Mouse (Mus musculus): ENCODE results near the gene Ssh1. TPM values are rescaled to one million over a fixed set of nuclear protein-coding genes. Genes with fewer than 3 reads are reported as not detected.

The Ssh1 gene
- polyA plus RNA-seq, 2 experiments = 12.0 to 24.6 TPM

GRCm38 (mm10) chr5:113943328-113943727 is 50.4 kb downstream of the Ssh1 start:
- Histone ChIP-seq H3K4me3 (replicated peaks; ENCODE audit: low read length) (no peak overlapping the region), H3K27me3 (ENCODE audit: control insufficient read depth, insufficient read depth, low read length) (no peaks in the 10 kb centered on the region), H3K4me1 (ENCODE audit: control insufficient read depth, insufficient read depth, low read length) (no peaks in the 10 kb centered on the region), H3K9ac (ENCODE audit: low read depth, low read length, severe bottlenecking) (no peak overlapping the region), H3K4me2 (replicated peaks; ENCODE audit: low read depth, low read length, severe bottlenecking) (no peak overlapping the region), H3K9me3 (ENCODE audit: control insufficient read depth, low read length) (no peaks in the 10 kb centered on the region), H3K36me3 (ENCODE audit: control insufficient read depth, insufficient read depth, low read length) (peaks cover 82% of the 10 kb centered on the region), H3K27ac (replicated peaks; ENCODE audit: low read depth, low read length) (no peak overlapping the region)
- no peak for ATAC-seq (ENCODE audit: low FRiP score, low read depth)
- WGBS = 82% methylated on average over 12 of the region's 12 CpGs
- no peak for TF ChIP-seq POLR2A (IDR thresholded peaks at IDR 0.05; ENCODE audit: borderline replicate concordance, extremely low read depth, insufficient read depth, insufficient read length)
- DNase-seq (ENCODE audit: low spot score) = no peak

- Histone ChIP-seq H3K4me2 (replicated peaks; ENCODE audit: low read depth, low read length, severe bottlenecking) (no peak overlapping the region), H3K4me3 (replicated peaks; ENCODE audit: low read length) (no peak overlapping the region), H3K9me3 (ENCODE audit: control insufficient read depth, low read length) (no peaks in the 10 kb centered on the region), H3K9ac (ENCODE audit: low read depth, low read length, severe bottlenecking) (no peak overlapping the region), H3K27ac (replicated peaks; ENCODE audit: low read depth, low read length) (no peak overlapping the region), H3K36me3 (ENCODE audit: control insufficient read depth, insufficient read depth, low read length) (peaks cover 82% of the 10 kb centered on the region), H3K4me1 (ENCODE audit: control insufficient read depth, insufficient read depth, low read length) (no peaks in the 10 kb centered on the region), H3K27me3 (ENCODE audit: control insufficient read depth, insufficient read depth, low read length) (no peaks in the 10 kb centered on the region)
- TF ChIP-seq POLR2A (IDR thresholded peaks at IDR 0.05; ENCODE audit: borderline replicate concordance, extremely low read depth, insufficient read depth, insufficient read length) = no peak
- DNase-seq (ENCODE audit: low spot score) (no peak), ATAC-seq (ENCODE audit: low FRiP score, low read depth) (no peak)
- WGBS = 88% methylated on average over 12 of the region's 12 CpGs
Measured at GRCm38 (mm10) chr5:113942580-113942979, 51.1 kb downstream of the Ssh1 start.

- ATAC-seq (ENCODE audit: low FRiP score, low read depth) (no peak), DNase-seq (ENCODE audit: low spot score) (no peak)
- Histone ChIP-seq H3K9ac (ENCODE audit: low read depth, low read length, severe bottlenecking) (no peak overlapping the region), H3K4me1 (ENCODE audit: control insufficient read depth, insufficient read depth, low read length) (no peaks in the 10 kb centered on the region), H3K27me3 (ENCODE audit: control insufficient read depth, insufficient read depth, low read length) (no peaks in the 10 kb centered on the region), H3K4me3 (replicated peaks; ENCODE audit: low read length) (no peak overlapping the region), H3K4me2 (replicated peaks; ENCODE audit: low read depth, low read length, severe bottlenecking) (no peak overlapping the region), H3K36me3 (ENCODE audit: control insufficient read depth, insufficient read depth, low read length) (peaks cover 58% of the 10 kb centered on the region), H3K27ac (replicated peaks; ENCODE audit: low read depth, low read length) (no peak overlapping the region), H3K9me3 (ENCODE audit: control insufficient read depth, low read length) (no peaks in the 10 kb centered on the region)
- TF ChIP-seq POLR2A (IDR thresholded peaks at IDR 0.05; ENCODE audit: borderline replicate concordance, extremely low read depth, insufficient read depth, insufficient read length) = no peak
- 50% methylated on average over 12 of the region's 12 CpGs for WGBS
Measured at GRCm38 (mm10) chr5:113939263-113939900, 54.3 kb downstream of the Ssh1 start.

- WGBS = 64% methylated on average over 7 of the region's 7 CpGs
- no peak for ATAC-seq (ENCODE audit: low FRiP score, low read depth)
- peaks cover 43% of the 10 kb centered on the region for H3K36me3 ChIP-seq (ENCODE audit: control insufficient read depth, insufficient read depth, low read length)
Measured at GRCm38 (mm10) chr5:113937650-113938049, 56.0 kb downstream of the Ssh1 start.

GRCm38 (mm10) chr5:113933889-113934288 is 59.8 kb downstream of the Ssh1 start:
- ATAC-seq (ENCODE audit: low FRiP score, low read depth) (no peak), DNase-seq (ENCODE audit: low spot score) (no peak)
- H3K4me1 ChIP-seq (ENCODE audit: control insufficient read depth, insufficient read depth, low read length) = peaks cover 15% of the 10 kb centered on the region
- H3K4me3 ChIP-seq (replicated peaks; ENCODE audit: low read length) = no peak overlapping the region
- no peak overlapping the region for H3K4me2 ChIP-seq (replicated peaks; ENCODE audit: low read depth, low read length, severe bottlenecking)
- H3K36me3 ChIP-seq (ENCODE audit: control insufficient read depth, insufficient read depth, low read length) = peaks cover 8% of the 10 kb centered on the region
- no peak overlapping the region for H3K27ac ChIP-seq (replicated peaks; ENCODE audit: low read depth, low read length)
- H3K9me3 ChIP-seq (ENCODE audit: control insufficient read depth, low read length) = no peaks in the 10 kb centered on the region
- no peak overlapping the region for H3K9ac ChIP-seq (ENCODE audit: low read depth, low read length, severe bottlenecking)
- H3K27me3 ChIP-seq (ENCODE audit: control insufficient read depth, insufficient read depth, low read length) = no peaks in the 10 kb centered on the region
- no peak for TF ChIP-seq POLR2A (IDR thresholded peaks at IDR 0.05; ENCODE audit: borderline replicate concordance, extremely low read depth, insufficient read depth, insufficient read length)
- 70% methylated on average over 6 of the region's 6 CpGs for WGBS

More at GRCm38 (mm10) chr5:113937650-113938049, 56.0 kb downstream of the Ssh1 start:
- Histone ChIP-seq H3K27me3 (ENCODE audit: control insufficient read depth, insufficient read depth, low read length) (no peaks in the 10 kb centered on the region), H3K4me3 (replicated peaks; ENCODE audit: low read length) (no peak overlapping the region), H3K27ac (replicated peaks; ENCODE audit: low read depth, low read length) (no peak overlapping the region), H3K4me1 (ENCODE audit: control insufficient read depth, insufficient read depth, low read length) (no peaks in the 10 kb centered on the region), H3K4me2 (replicated peaks; ENCODE audit: low read depth, low read length, severe bottlenecking) (no peak overlapping the region), H3K9me3 (ENCODE audit: control insufficient read depth, low read length) (no peaks in the 10 kb centered on the region), H3K9ac (ENCODE audit: low read depth, low read length, severe bottlenecking) (no peak overlapping the region)
- TF ChIP-seq POLR2A (IDR thresholded peaks at IDR 0.05; ENCODE audit: borderline replicate concordance, extremely low read depth, insufficient read depth, insufficient read length) = no peak
- no peak for DNase-seq (ENCODE audit: low spot score)
